Mouse (Mus musculus) adrenal gland, postnatal 25 days (tissue): ENCODE data around the gene Tmem81. TPM values are rescaled to one million over a fixed set of nuclear protein-coding genes. Genes with fewer than 3 reads are reported as not detected.
A peak's percentile ranks its signal among the peaks of the same experiment; 100 is the strongest.
"Not testable (repeated sequence)": the region's sequence is repeated elsewhere in the genome, so short reads cannot be mapped to it uniquely, and the experiment has no call there.

Experiments
- DNase-seq: peaks from one replicate; pipeline ENCODE4 v3.0.0; 2021; ENCODE audit warnings: mixed read lengths
- long read RNA-seq: library from polyadenylated mRNA; stranded (forward); transcript quantifications from one replicate; pipeline ENCODE4 v2.0.0, GENCODE M21; 2021
- total RNA-seq: library from RNA; stranded (reverse); gene quantifications from 2 replicates; pipeline ENCODE4 v1.2.3, GENCODE M21; 2021

Tmem81 gene
- total RNA-seq, result 3.9 and 5.3 TPM in 2 replicates
- long read RNA-seq, partial matches to known transcripts, result 0 of 2 reads
- long read RNA-seq, other reads (novel, unspliced or antisense), result 0 of 2 reads

GRCm38 (mm10) chr1:132506058-132506457 is at the start of gene Tmem81:
Gene Tmem81, plus strand, starts transcription at chr1:132506230.
- DNase-seq, result no peak

- no peak for DNase-seq
These were observed 41.4 kb upstream of the Tmem81 start for GRCm38 (mm10) chr1:132464651-132465050.

GRCm38 (mm10) chr1:132468926-132469325 is 37.1 kb upstream of the Tmem81 start:
- DNase-seq, result peak; percentile 50

- no peak for DNase-seq
These were observed 36.5 kb upstream of the Tmem81 start for GRCm38 (mm10) chr1:132469519-132469918.

- not testable (repeated sequence) for DNase-seq
These were observed 36.0 kb upstream of the Tmem81 start for GRCm38 (mm10) chr1:132470031-132470430.

GRCm38 (mm10) chr1:132471032-132471431 is 35.0 kb upstream of the Tmem81 start:
- DNase-seq, result no peak

- DNase-seq, result no peak
These were observed 34.5 kb upstream of the Tmem81 start for GRCm38 (mm10) chr1:132471499-132471898.

- DNase-seq, result no peak
These were observed 33.5 kb upstream of the Tmem81 start for GRCm38 (mm10) chr1:132472537-132472936.

- DNase-seq, result no peak
These were observed 31.5 kb upstream of the Tmem81 start for GRCm38 (mm10) chr1:132474496-132474895.

GRCm38 (mm10) chr1:132476575-132476927 is 29.5 kb upstream of the Tmem81 start:
- no peak for DNase-seq

GRCm38 (mm10) chr1:132476928-132477691 is 28.9 kb upstream of the Tmem81 start, which contains the start of gene Rbbp5:
Gene Rbbp5, plus strand, starts transcription at chr1:132477365.
- peak; percentile 85 for DNase-seq

GRCm38 (mm10) chr1:132479438-132479837 is 26.6 kb upstream of the Tmem81 start:
- DNase-seq, result no peak

- DNase-seq, result no peak
These were observed 24.4 kb upstream of the Tmem81 start for GRCm38 (mm10) chr1:132481619-132482018.

GRCm38 (mm10) chr1:132483234-132483633 is 22.8 kb upstream of the Tmem81 start:
- DNase-seq, result no peak

- DNase-seq, result no peak
These were observed 22.3 kb upstream of the Tmem81 start for GRCm38 (mm10) chr1:132483759-132484158.

- DNase-seq, result no peak
These were observed 5.5 kb upstream of the Tmem81 start for GRCm38 (mm10) chr1:132500535-132500934.

GRCm38 (mm10) chr1:132505155-132505554 is 875 bp upstream of the Tmem81 start:
- DNase-seq, result no peak

- DNase-seq, result no peak
These were observed 626 bp downstream of the Tmem81 start for GRCm38 (mm10) chr1:132506656-132507055.

- no peak for DNase-seq
These were observed 3.7 kb downstream of the Tmem81 start for GRCm38 (mm10) chr1:132509771-132510170.

GRCm38 (mm10) chr1:132511521-132511920 is 5.5 kb downstream of the Tmem81 start:
- no peak for DNase-seq

- DNase-seq, result no peak
These were observed 6.1 kb downstream of the Tmem81 start for GRCm38 (mm10) chr1:132512106-132512505.

GRCm38 (mm10) chr1:132515339-132515738 is 9.3 kb downstream of the Tmem81 start:
- no peak for DNase-seq

GRCm38 (mm10) chr1:132516776-132517175 is 10.7 kb downstream of the Tmem81 start:
- no peak for DNase-seq

GRCm38 (mm10) chr1:132518621-132519020 is 12.6 kb downstream of the Tmem81 start:
- DNase-seq, result no peak
